Mouse (Mus musculus): ENCODE measurements at regions not wholly inside any gene's neighbourhood (a gene's known extent, or its start where the extent isn't known, plus 50 kb on each side); places are given as distances from the start of the nearest gene placed in this dataset.

- ChIA-PET POLR2A (interaction anchor here in 1 of 4 experiments (0.6 kb wide), 1 partner anchor 1048 kb away, joined by 3 read pairs; no protein-coding TSS in a partner anchor), CTCF (no interaction called here)
These were observed 393.8 kb downstream of the Rnd3 start for GRCm38 (mm10) chr2:50755160-50755559.

GRCm38 (mm10) chr2:50752408-50752807, 396.5 kb downstream of the Rnd3 start:
- POLR2A ChIA-PET = no interaction called here
- CTCF ChIA-PET = no interaction called here

- ChIA-PET POLR2A (no interaction called here), CTCF (no interaction called here)
These were observed 398.1 kb downstream of the Rnd3 start for GRCm38 (mm10) chr2:50750799-50751198.

GRCm38 (mm10) chr2:50744625-50745214, 404.2 kb downstream of the Rnd3 start:
- ChIA-PET CTCF (no interaction called here), POLR2A (no interaction called here)

GRCm38 (mm10) chr2:50743785-50744258, 405.1 kb downstream of the Rnd3 start:
- ChIA-PET CTCF (no interaction called here), POLR2A (no interaction called here)

- POLR2A ChIA-PET = interaction anchor here in 1 of 4 experiments (0.6 kb wide), 1 partner anchor 49 kb away, joined by 3 read pairs; no protein-coding TSS in a partner anchor
These were observed 406.5 kb downstream of the Rnd3 start for GRCm38 (mm10) chr2:50742421-50742820.

GRCm38 (mm10) chr2:50741337-50741736, 407.6 kb downstream of the Rnd3 start:
- ChIA-PET CTCF (no interaction called here), POLR2A (no interaction called here)

More at GRCm38 (mm10) chr2:50742421-50742820, 406.5 kb downstream of the Rnd3 start:
- CTCF ChIA-PET = interaction anchor here in 2 of 4 experiments (0.5 to 0.6 kb wide), 3 partner anchors 112 to 1848 kb away, joined by 3 to 4 read pairs (median 4); no protein-coding TSS in a partner anchor

GRCm38 (mm10) chr2:50739599-50739979, 409.3 kb downstream of the Rnd3 start:
- ChIA-PET CTCF (no interaction called here), POLR2A (interaction anchor here in 1 of 4 experiments (0.7 kb wide), 1 partner anchor 10 kb away, joined by 3 read pairs; no protein-coding TSS in a partner anchor)

GRCm38 (mm10) chr2:50738936-50739598, 409.8 kb downstream of the Rnd3 start:
- ChIA-PET POLR2A (interaction anchor here in 3 of 4 experiments (0.6 to 0.7 kb wide), 3 partner anchors 10 to 148 kb away, joined by 3 to 10 read pairs (median 3); no protein-coding TSS in a partner anchor), CTCF (interaction anchor here in 1 of 4 experiments (0.6 kb wide), 1 partner anchor 1133 kb away, joined by 4 read pairs; no protein-coding TSS in a partner anchor)

GRCm38 (mm10) chr2:50737706-50738105, 411.2 kb downstream of the Rnd3 start:
- CTCF ChIA-PET = no interaction called here
- POLR2A ChIA-PET = interaction anchor here in 1 of 4 experiments (1.2 kb wide), 1 partner anchor 403 kb away, joined by 3 read pairs; no protein-coding TSS in a partner anchor

- ChIA-PET CTCF (no interaction called here), POLR2A (no interaction called here)
These were observed 413.9 kb downstream of the Rnd3 start for GRCm38 (mm10) chr2:50735029-50735428.

- POLR2A ChIA-PET = no interaction called here
These were observed 410.1 kb upstream of the Mmadhc start for GRCm38 (mm10) chr2:50706652-50707051.

GRCm38 (mm10) chr2:50704297-50704696, 407.7 kb upstream of the Mmadhc start:
- POLR2A ChIA-PET = no interaction called here
- CTCF ChIA-PET = no interaction called here

More at GRCm38 (mm10) chr2:50706652-50707051, 410.1 kb upstream of the Mmadhc start:
- CTCF ChIA-PET = no interaction called here

- POLR2A ChIA-PET = no interaction called here
- CTCF ChIA-PET = interaction anchor here in 1 of 4 experiments (0.6 kb wide), 1 partner anchor 25 kb away, joined by 4 read pairs; no protein-coding TSS in a partner anchor
These were observed 406.2 kb upstream of the Mmadhc start for GRCm38 (mm10) chr2:50702584-50703450.

GRCm38 (mm10) chr2:50698841-50699240, 402.2 kb upstream of the Mmadhc start:
- ChIA-PET POLR2A (interaction anchor here in 2 of 4 experiments (0.5 to 0.6 kb wide), 2 partner anchors 259 to 434 kb away, joined by 3 to 6 read pairs; no protein-coding TSS in a partner anchor), CTCF (no interaction called here)

GRCm38 (mm10) chr2:50696575-50696974, 400.0 kb upstream of the Mmadhc start:
- ChIA-PET CTCF (no interaction called here), POLR2A (no interaction called here)

GRCm38 (mm10) chr2:50694849-50695248, 398.2 kb upstream of the Mmadhc start:
- CTCF ChIA-PET = no interaction called here
- POLR2A ChIA-PET = no interaction called here

GRCm38 (mm10) chr2:50693784-50694350, 397.3 kb upstream of the Mmadhc start:
- CTCF ChIA-PET = no interaction called here
- POLR2A ChIA-PET = interaction anchor here in 1 of 4 experiments (0.6 to 0.7 kb wide), 2 partner anchors 415 to 1179 kb away, joined by 3 read pairs; no protein-coding TSS in a partner anchor

Measured in embryonic stem cell, embryonic (primary cell).